In genomic region chr13:24104611-24105339, GRCm38 (mm10) we compare ENCODE assay signal across 7 mouse cellular contexts.
DNase-seq lines count a peak whose midpoint lies in the region; ATAC-seq and TF ChIP-seq lines count a peak whose summit lies in the region.
"Not testable (repeated sequence)": the region's sequence is repeated elsewhere in the genome, so short reads cannot be mapped to it uniquely, and the experiment has no call there.

No protein-coding gene starts in this region.

- peak overlapping the region; percentile 44 for H3K27ac ChIP-seq in forebrain, embryonic 15.5 days (replicated peaks)
- not testable (repeated sequence) for H3K27ac ChIP-seq in hindbrain, embryonic 13.5 days; kidney, postnatal 0 days; lung, postnatal 0 days (ENCODE audit: low read length); midbrain, embryonic 15.5 days
- H3K27ac ChIP-seq in neural tube, embryonic 13.5 days (replicated peaks) = peak overlapping the region; percentile 28; the same call in 1 of the 2 replicates

- not testable (repeated sequence) for TF ChIP-seq EP300 in lung, postnatal 0 days (IDR thresholded peaks at IDR 0.05)

- not testable (repeated sequence) for H3K27me3 ChIP-seq in forebrain, embryonic 15.5 days; hindbrain, embryonic 13.5 days; kidney, postnatal 0 days (ENCODE audit: insufficient read depth, low read length); lung, postnatal 0 days (replicated peaks; ENCODE audit: insufficient read depth, low read length); midbrain, embryonic 15.5 days (replicated peaks); neural tube, embryonic 13.5 days

- H3K9ac ChIP-seq in forebrain, embryonic 15.5 days (replicated peaks); hindbrain, embryonic 13.5 days; kidney, postnatal 0 days (ENCODE audit: low read depth, low read length); lung, postnatal 0 days (replicated peaks; ENCODE audit: low read depth); midbrain, embryonic 15.5 days: not testable (repeated sequence)
- H3K9ac ChIP-seq in neural tube, embryonic 13.5 days = 0 out of 2 replicates have a peak overlapping the region, but pooled peaks have one; percentile 9

- H3K4me1 ChIP-seq in forebrain, embryonic 15.5 days = peaks cover 35% of the 10 kb centered on the region
- peaks cover 20% of the 10 kb centered on the region for H3K4me1 ChIP-seq in hindbrain, embryonic 13.5 days (replicated peaks)
- H3K4me1 ChIP-seq in kidney, postnatal 0 days (replicated peaks; ENCODE audit: insufficient read depth, low read length); lung, postnatal 0 days (ENCODE audit: insufficient read depth, low read depth, low read length): not testable (repeated sequence)
- H3K4me1 ChIP-seq in midbrain, embryonic 15.5 days = peaks cover 11% of the 10 kb centered on the region
- H3K4me1 ChIP-seq in neural tube, embryonic 13.5 days (replicated peaks) = peaks cover 24% of the 10 kb centered on the region

- peak; percentile 22 for DNase-seq in embryo, embryonic 11 days
- peak; percentile 4 for DNase-seq in kidney, postnatal 0 days (ENCODE audit: low spot score)
- DNase-seq in lung, postnatal 0 days (ENCODE audit: low spot score) = peak; percentile 21

- TF ChIP-seq CTCF in kidney, postnatal 0 days (IDR thresholded peaks at IDR 0.05; ENCODE audit: low read depth); lung, postnatal 0 days (IDR thresholded peaks at IDR 0.05): not testable (repeated sequence)

- not testable (repeated sequence) for ATAC-seq in forebrain, embryonic 15.5 days (replicated peaks); kidney, postnatal 0 days (replicated peaks; ENCODE audit: low FRiP score, low read depth); lung, postnatal 0 days
- peak; percentile 69 for ATAC-seq in hindbrain, embryonic 13.5 days (ENCODE audit: low FRiP score)
- peak; percentile 46 for ATAC-seq in midbrain, embryonic 15.5 days (replicated peaks)
- ATAC-seq in neural tube, embryonic 13.5 days (ENCODE audit: low read depth) = peak; percentile 70

- 67% methylated on average over 8 of the region's 9 CpGs for WGBS in forebrain, embryonic 15.5 days
- 53% methylated on average over 7 of the region's 9 CpGs for WGBS in hindbrain, embryonic 13.5 days
- WGBS in kidney, postnatal 0 days = 72% methylated on average over 9 of the region's 9 CpGs
- 70% methylated on average over 9 of the region's 9 CpGs for WGBS in lung, postnatal 0 days
- 52% methylated on average over 9 of the region's 9 CpGs for WGBS in midbrain, embryonic 15.5 days
- 53% methylated on average over 8 of the region's 9 CpGs for WGBS in neural tube, embryonic 13.5 days

- H3K4me3 ChIP-seq in forebrain, embryonic 15.5 days; hindbrain, embryonic 13.5 days; kidney, postnatal 0 days (replicated peaks; ENCODE audit: low read depth, low read length); lung, postnatal 0 days (ENCODE audit: low read depth, low read length); midbrain, embryonic 15.5 days; neural tube, embryonic 13.5 days: not testable (repeated sequence)

- H3K4me2 ChIP-seq in forebrain, embryonic 15.5 days (replicated peaks); hindbrain, embryonic 13.5 days; kidney, postnatal 0 days (ENCODE audit: low read length); lung, postnatal 0 days (replicated peaks; ENCODE audit: low read depth, low read length); midbrain, embryonic 15.5 days; neural tube, embryonic 13.5 days: not testable (repeated sequence)

- H3K9me3 ChIP-seq in forebrain, embryonic 15.5 days; hindbrain, embryonic 13.5 days; kidney, postnatal 0 days (replicated peaks; ENCODE audit: low read length); lung, postnatal 0 days (ENCODE audit: low read length); midbrain, embryonic 15.5 days; neural tube, embryonic 13.5 days: not testable (repeated sequence)

- H3K36me3 ChIP-seq in forebrain, embryonic 15.5 days; hindbrain, embryonic 13.5 days; kidney, postnatal 0 days (ENCODE audit: insufficient read depth, low read length); lung, postnatal 0 days (ENCODE audit: insufficient read depth, low read length); midbrain, embryonic 15.5 days (replicated peaks); neural tube, embryonic 13.5 days: not testable (repeated sequence)
